Comparison of ENCODE assay signal across 8 mouse cellular contexts in the genomic region with DNA sequence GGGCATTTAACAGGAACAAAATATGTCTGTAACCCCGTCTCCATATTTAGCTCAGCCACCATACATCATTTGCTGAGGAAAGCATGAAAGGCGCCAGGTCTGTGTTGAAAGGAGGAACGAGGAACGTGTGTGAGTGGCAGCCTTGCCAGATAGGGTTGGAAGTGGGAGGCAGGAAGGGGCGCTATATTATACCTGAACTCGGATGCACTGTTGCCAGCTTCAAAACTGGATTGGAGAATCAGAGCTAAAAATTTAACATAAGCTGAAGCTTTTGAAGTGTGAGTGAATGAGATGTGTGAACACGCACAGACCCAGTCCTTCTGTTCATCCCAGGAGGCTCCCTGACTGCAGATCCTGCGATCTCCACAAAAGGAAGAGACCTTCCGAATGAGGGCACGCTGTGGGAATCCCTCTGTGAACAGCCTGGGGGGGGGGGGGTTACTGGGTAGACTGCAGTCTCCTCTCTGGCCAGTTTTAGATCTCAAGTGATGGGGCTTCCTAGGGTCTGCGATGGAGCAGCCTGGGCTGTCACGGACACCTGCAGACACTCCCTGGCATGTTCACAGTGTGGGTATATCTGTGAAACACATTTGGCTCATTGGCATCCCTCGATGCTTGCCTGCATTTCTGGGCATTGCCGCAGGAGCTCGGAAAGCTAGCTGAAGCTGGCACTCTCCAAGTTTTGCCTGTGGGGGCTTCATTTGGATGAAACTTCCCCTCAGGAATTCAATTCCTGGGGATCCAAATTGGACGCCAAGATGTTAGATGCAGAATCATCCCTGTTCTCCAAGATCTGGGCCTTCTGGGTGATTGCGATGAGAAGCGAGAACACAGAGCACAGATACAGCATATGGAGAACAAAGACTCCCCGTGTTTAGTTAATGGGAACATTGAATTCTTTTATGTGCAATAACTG.
DNase-seq lines count a peak whose midpoint lies in the region.

No protein-coding gene starts in this region.

- peak; percentile 90 for DNase-seq in brain, adult 2 months (ENCODE audit: low read depth, low spot score)
- DNase-seq in cerebellum, adult 11 months: peak; percentile 29
- DNase-seq in frontal cortex, postnatal 10 days (ENCODE audit: low spot score in 2 of 2): peak; percentile 40 to 57
- DNase-seq in left cerebral cortex, adult 9 months (ENCODE audit: low spot score in 2 of 2): peak; percentile 53 to 78
- no peak for DNase-seq in kidney, postnatal 4 days
- no peak for DNase-seq in ovary, postnatal 36 days (ENCODE audit: low spot score)
- DNase-seq in retina, postnatal 1 day: no peak
- DNase-seq in testis, postnatal 10 days (ENCODE audit: low spot score): no peak

Comparison
In these comparisons a context has a peak if more than half of its experiments do, and no peak if none do; other contexts are left out.
1. DNase-seq: peak in brain, adult 2 months (single experiment), cerebellum, adult 11 months (single experiment), frontal cortex, postnatal 10 days (2 of 2) and left cerebral cortex, adult 9 months (2 of 2); none in kidney, postnatal 4 days (0 of 2), ovary, postnatal 36 days (single experiment), retina, postnatal 1 day (single experiment) and testis, postnatal 10 days (single experiment).